Mouse (Mus musculus) macrophage (primary cell): Measurements from ENCODE around the gene Sh3d19. TPM values are rescaled to one million over a fixed set of nuclear protein-coding genes. Genes with fewer than 3 reads are reported as not detected.

ENCODE experiments used
- H3K27ac ChIP-seq: fragments of 350-480 bp; formaldehyde crosslinking; 2 replicates; pipeline ENCODE4 v1.9.0; 2021
- H3K36me3 ChIP-seq: fragments of 350-480 bp; formaldehyde crosslinking; 2 replicates; pipeline ENCODE4 v1.9.0; 2021; ENCODE audit errors: inconsistent target
- H3K4me3 ChIP-seq: fragments of 350-480 bp; formaldehyde crosslinking; 2 replicates; pipeline ENCODE4 v1.9.0; 2021; ENCODE audit errors: inconsistent target
- H3K79me2 ChIP-seq: fragments of 350-480 bp; formaldehyde crosslinking; 2 replicates; pipeline ENCODE4 v1.9.0; 2021; ENCODE audit errors: inconsistent target
- WGBS: methylation state at CpG from one replicate; pipeline ENCODE4 v1.1.7; 2026; ENCODE audit warnings: inconsistent platforms; ENCODE audit not compliant: missing documents; 5-methylcytosine and 5-hydroxymethylcytosine counted together
- polyA plus RNA-seq: library from polyadenylated mRNA; stranded (reverse); fragments of 250-400 nt; gene quantifications from 3 replicates; pipeline ENCODE4 v1.2.4, GENCODE M21; 2018; ENCODE audit warnings: inconsistent platforms

The Sh3d19 gene
- polyA plus RNA-seq, 1 experiment from 2014 or later: 1.4 TPM

GRCm38 (mm10) chr3:86110077-86110476 lies 139.2 kb downstream of the Sh3d19 start:
- Histone ChIP-seq H3K36me3 (no peaks in the 10 kb centered on the region), H3K4me3 (no peak overlapping the region; the same call in 1 of the 2 replicates), H3K79me2 (no peaks in the 10 kb centered on the region), H3K27ac (0 out of 2 replicates have a peak overlapping the region, but pooled peaks have one; percentile 12)
- 11% methylated on average over 10 of the region's 10 CpGs for WGBS

DNA sequence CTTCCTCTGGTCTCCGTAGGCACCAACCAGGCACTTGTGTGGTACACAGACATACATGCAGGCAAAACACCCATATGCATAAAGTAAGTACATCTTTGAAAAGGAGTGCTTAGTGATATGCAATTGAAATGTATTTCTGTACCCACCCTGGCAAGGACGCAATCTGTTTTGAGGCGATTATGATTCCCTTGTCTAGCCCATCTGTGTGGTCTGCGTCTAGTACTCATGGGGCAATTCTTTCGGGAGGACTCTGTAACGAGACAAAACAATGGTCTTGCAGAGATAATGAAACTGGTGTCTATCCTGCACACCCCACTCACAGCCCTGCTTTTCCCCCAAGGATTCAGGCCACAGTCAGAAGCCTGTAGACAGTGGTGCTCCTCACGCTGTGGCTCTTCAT lies 141.9 kb downstream of the Sh3d19 start:
- 87% methylated on average over 7 of the region's 7 CpGs for WGBS
- H3K4me3 ChIP-seq: no peak overlapping the region
- H3K79me2 ChIP-seq: no peaks in the 10 kb centered on the region
- H3K27ac ChIP-seq: no peak overlapping the region
- no peaks in the 10 kb centered on the region for H3K36me3 ChIP-seq

GRCm38 (mm10) chr3:86114659-86115338 lies 143.9 kb downstream of the Sh3d19 start:
- H3K79me2 ChIP-seq: no peaks in the 10 kb centered on the region
- 45% methylated on average over 12 of the region's 12 CpGs for WGBS
- H3K4me3 ChIP-seq: no peak overlapping the region
- no peak overlapping the region for H3K27ac ChIP-seq
- H3K36me3 ChIP-seq: no peaks in the 10 kb centered on the region

GRCm38 (mm10) chr3:86116951-86117350 lies 146.0 kb downstream of the Sh3d19 start:
- H3K4me3 ChIP-seq: no peak overlapping the region
- H3K36me3 ChIP-seq: no peaks in the 10 kb centered on the region
- H3K79me2 ChIP-seq: no peaks in the 10 kb centered on the region
- 98% methylated on average over 4 of the region's 4 CpGs for WGBS
- no peak overlapping the region for H3K27ac ChIP-seq

GRCm38 (mm10) chr3:86119237-86119932 lies 148.5 kb downstream of the Sh3d19 start:
- no peak overlapping the region for H3K27ac ChIP-seq
- 91% methylated on average over 12 of the region's 16 CpGs for WGBS
- H3K79me2 ChIP-seq: no peaks in the 10 kb centered on the region
- H3K36me3 ChIP-seq: no peaks in the 10 kb centered on the region
- no peak overlapping the region for H3K4me3 ChIP-seq

DNA sequence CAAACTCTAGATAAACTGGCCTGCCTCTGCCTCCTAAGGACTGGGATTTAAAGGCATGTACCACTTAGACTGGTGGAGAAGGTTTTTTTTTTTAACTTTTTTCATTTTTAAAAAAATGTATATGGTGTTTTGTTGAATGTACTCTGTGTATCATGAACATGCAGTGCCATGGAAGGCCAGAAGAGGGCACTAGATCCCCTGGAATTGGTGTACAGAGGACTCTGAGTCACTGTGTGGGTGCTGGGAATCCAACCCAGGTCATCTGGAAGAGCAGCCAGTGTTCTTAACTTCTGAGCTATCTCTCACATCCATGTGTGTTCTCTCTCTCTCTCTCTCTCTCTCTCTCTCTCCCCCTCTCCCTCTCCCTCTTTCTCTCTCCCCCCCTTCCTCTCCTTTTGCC lies 151.2 kb downstream of the Sh3d19 start:
- Histone ChIP-seq H3K27ac (no peak overlapping the region), H3K79me2 (no peaks in the 10 kb centered on the region), H3K36me3 (no peaks in the 10 kb centered on the region), H3K4me3 (no peak overlapping the region)

DNA sequence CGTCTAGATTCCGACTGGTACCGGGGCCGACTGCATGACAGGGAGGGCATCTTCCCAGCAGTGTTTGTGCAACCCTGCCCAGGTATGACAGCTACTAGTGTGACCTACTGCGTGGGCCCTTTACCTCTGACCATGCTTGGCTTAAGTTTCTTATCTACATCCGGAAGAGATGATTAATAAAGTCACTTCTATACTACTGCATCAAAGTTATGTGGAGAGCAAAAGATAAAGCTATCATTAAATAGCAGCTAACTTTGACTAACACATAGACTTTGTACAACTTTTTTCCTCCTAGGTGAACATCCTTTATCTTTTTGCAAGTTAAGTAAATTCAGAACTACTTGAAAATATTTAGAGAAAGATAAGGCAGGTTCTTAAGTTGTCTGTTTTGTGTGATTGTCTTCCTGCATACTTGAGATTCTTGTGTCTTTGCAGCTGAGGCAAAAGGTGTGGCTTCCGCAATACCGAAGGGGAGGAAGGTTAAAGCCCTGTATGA lies 152.4 kb downstream of the Sh3d19 start:
- Histone ChIP-seq H3K36me3 (no peaks in the 10 kb centered on the region), H3K79me2 (no peaks in the 10 kb centered on the region)
- WGBS: 96% methylated on average over 8 of the region's 8 CpGs

GRCm38 (mm10) chr3:86129757-86130156 lies 158.8 kb downstream of the Sh3d19 start:
- WGBS: 19% methylated on average over 6 of the region's 6 CpGs
- no peaks in the 10 kb centered on the region for H3K36me3 ChIP-seq
- no peak overlapping the region for H3K27ac ChIP-seq
- H3K79me2 ChIP-seq: no peaks in the 10 kb centered on the region
- H3K4me3 ChIP-seq: no peak overlapping the region

More for the DNA sequence above, 152.4 kb downstream of the Sh3d19 start:
- H3K27ac ChIP-seq: no peak overlapping the region
- H3K4me3 ChIP-seq: no peak overlapping the region

- peaks cover 5% of the 10 kb centered on the region for H3K79me2 ChIP-seq
- 95% methylated on average over 6 of the region's 6 CpGs for WGBS
- no peak overlapping the region for H3K4me3 ChIP-seq
- H3K27ac ChIP-seq: no peak overlapping the region
- H3K36me3 ChIP-seq: peaks cover 38% of the 10 kb centered on the region; the same call in 1 of the 2 replicates
These were observed 164.2 kb downstream of the Sh3d19 start for GRCm38 (mm10) chr3:86134939-86135638.

GRCm38 (mm10) chr3:86135886-86136563 lies 165.1 kb downstream of the Sh3d19 start:
- H3K79me2 ChIP-seq: peaks cover 14% of the 10 kb centered on the region
- H3K36me3 ChIP-seq: peaks cover 46% of the 10 kb centered on the region; the same call in 1 of the 2 replicates
- H3K4me3 ChIP-seq: no peak overlapping the region
- no peak overlapping the region for H3K27ac ChIP-seq
- 97% methylated on average over 6 of the region's 6 CpGs for WGBS

GRCm38 (mm10) chr3:86136936-86137574 lies 166.1 kb downstream of the Sh3d19 start:
- Histone ChIP-seq H3K27ac (no peak overlapping the region), H3K79me2 (peaks cover 25% of the 10 kb centered on the region), H3K4me3 (no peak overlapping the region), H3K36me3 (peaks cover 47% of the 10 kb centered on the region; the same call in 1 of the 2 replicates)
- 99% methylated on average over 6 of the region's 6 CpGs for WGBS

DNA sequence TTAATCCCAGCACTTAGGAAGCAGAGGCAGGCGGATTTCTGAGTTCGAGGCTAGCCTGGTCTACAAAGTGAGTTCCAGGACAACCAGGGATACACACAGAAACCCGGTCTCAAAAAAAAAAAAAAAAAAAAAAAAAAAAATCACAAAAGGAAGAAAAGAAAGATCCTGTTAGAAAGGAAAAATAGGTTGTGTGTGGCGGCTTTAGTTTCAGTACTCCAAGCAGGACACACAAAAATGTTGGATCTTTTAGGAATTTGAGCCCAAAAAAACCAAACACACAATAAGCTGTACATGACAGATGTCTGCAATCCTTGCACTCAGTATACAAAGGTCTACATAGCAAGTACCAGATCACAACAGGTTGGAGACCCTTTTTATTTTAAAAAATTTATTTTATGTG lies 168.8 kb downstream of the Sh3d19 start:
- peaks cover 47% of the 10 kb centered on the region; the same call in 1 of the 2 replicates for H3K36me3 ChIP-seq
- WGBS: 100% methylated on average over 2 of the region's 4 CpGs
- no peak overlapping the region for H3K27ac ChIP-seq
- peaks cover 26% of the 10 kb centered on the region for H3K79me2 ChIP-seq
- H3K4me3 ChIP-seq: no peak overlapping the region

- peaks cover 44% of the 10 kb centered on the region; the same call in 1 of the 2 replicates for H3K36me3 ChIP-seq
- H3K79me2 ChIP-seq: peaks cover 26% of the 10 kb centered on the region
- H3K4me3 ChIP-seq: peak overlapping the region; percentile 98
- peak overlapping the region; percentile 71 for H3K27ac ChIP-seq
- 2% methylated on average over 6 of the region's 7 CpGs for WGBS
These were observed 170.5 kb downstream of the Sh3d19 start for GRCm38 (mm10) chr3:86141366-86141765.

DNA sequence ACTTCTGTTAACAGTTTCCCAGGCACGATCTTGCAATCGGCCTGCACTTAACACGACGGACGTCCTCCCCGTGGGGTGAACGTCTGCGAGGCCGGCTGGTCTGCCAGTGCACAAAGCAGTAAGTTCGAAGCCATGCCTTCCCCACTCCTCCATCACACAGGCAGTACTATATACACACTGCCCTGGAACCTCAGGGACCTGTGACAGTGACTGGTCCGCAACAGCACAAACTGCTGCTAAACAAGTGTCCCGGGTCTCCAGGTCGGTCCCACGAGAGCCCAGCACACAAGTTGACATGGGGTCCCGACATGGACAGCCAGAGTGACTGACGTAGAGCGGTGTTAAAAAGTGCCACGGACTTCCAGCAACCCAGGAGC lies 171.0 kb downstream of the Sh3d19 start:
- Histone ChIP-seq H3K36me3 (peaks cover 38% of the 10 kb centered on the region; the same call in 1 of the 2 replicates), H3K79me2 (peaks cover 26% of the 10 kb centered on the region), H3K4me3 (peak overlapping the region; percentile 98), H3K27ac (peak overlapping the region; percentile 71)
- 0% methylated on average over 18 of the region's 18 CpGs for WGBS
